Mouse (Mus musculus): ENCODE data around the gene Senp6.
A peak's percentile ranks its signal among the peaks of the same experiment; 100 is the strongest.
"Not testable (repeated sequence)": the region's sequence is repeated elsewhere in the genome, so short reads cannot be mapped to it uniquely, and the experiment has no call there.

The Senp6 gene

DNA sequence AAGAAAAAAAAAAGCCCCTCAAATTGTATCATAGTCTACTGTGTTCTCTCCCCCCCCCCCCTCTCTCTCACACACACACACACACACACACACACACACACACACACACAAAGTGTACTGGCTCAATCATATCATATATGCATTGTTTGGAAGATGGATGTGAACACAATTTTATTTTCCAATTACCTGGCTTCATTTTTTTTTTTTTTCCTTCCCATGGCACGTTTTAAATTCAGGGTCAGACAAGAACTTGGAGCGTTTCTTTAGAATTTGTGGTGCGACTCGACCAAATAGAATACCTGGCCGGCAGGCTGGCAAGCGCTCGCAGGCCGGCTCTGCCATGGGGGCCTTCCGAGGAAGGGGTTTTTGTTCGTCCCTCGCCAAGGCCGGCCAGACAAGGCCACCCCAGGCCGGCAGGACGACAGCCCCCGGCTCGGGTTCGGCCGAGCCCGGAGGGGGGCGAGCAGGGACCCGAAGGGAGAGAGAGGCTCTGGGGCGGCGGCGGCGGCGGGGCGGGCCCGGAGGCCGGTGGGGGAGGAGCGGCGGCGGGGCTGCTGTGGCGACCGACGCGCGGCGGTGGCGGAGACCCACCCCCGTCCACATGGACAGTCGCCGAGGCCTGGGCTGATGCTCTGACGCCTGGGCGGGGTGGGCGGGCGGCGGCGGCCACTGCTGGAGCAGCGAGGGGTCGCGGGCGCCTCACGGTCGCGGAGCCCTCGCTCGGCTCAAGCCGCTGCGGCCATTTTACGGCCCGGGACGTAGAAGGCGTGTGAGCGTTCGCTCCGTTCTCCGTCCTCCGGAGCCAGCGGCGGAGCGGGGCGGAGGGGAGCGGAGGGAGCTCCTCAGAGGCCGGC, at the start of gene Senp6:
TSS of gene Senp6 (plus strand) at position 537 of the 854 bp plus-strand sequence.
- DNase-seq: peak; percentile 66

DNA sequence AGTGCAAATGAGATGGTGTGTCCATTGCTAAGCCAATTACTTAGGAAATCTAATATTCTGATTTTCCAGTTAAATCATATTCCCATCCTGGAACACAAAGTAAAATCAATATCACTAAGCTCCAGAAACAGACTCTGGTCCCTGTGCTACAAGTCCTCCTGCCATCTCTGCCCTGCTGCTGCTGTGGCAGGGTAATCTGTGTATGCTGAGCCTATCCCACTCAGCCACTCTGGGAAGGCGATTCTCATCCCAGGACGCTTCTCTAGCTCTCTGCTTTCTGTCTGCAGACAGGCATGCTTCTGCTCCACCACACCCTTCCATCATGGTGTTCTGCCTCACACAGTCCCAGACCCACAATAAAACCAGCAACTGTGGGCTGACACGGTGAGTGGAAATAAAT, 46.3 kb upstream of the Senp6 start:
- DNase-seq: no peak

DNA sequence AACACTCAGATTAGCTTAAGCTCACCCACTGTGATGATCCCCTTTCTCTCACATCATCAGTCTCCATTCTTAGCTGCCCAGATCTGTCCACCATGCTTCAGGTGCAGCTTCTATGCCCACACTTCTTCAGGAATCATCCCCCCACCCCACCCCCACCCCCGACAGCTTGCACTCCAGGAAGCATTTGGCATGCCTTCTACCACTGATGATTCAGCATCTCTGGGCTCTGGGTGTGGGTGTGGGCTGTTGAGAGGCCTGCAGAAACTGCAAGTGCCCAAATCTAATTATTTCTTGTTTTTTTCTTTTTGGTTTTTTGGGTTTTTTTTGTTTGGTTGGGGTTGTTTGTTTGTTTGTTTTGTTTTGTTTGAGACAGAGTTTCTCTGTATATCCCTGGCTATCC, 45.1 kb upstream of the Senp6 start:
- no peak for DNase-seq

DNA sequence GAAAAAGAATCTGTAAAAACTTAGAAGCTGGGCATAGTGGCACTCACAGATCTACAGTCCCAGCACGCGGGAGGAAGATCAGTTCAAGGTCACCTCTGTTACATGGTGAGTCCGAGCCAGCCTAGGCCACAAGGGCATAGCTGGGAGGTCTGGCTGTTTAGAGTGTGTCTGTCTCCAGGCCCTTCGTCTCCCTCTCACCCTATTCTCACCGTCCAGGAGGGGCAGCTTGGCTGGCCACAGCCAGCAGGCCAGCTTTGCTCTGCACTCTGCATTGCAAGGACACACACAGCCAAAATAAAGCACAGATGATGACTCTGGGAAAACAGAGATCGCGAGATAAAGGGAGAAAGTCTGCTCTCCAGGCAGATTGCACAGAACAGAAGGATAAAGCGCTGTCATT, 43.9 kb upstream of the Senp6 start:
- DNase-seq: no peak

DNA sequence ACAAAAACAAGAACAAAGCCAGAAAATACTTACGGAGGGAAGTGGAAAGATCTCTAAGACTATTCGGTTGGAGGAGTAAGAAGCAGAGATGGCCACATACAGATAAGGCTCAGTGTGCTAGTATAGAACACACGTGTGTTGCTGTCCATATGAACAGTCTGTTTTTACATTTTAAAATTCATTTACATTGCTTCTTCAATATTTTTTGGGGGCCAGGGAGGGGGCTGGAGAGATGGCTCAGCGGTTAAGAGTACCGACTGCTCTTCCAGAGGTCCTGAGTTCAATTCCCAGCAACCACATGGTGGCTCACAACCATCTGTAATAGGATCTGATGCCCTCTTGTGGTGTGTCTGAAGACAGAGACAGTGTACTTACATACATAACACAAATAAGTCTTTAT, 41.4 kb upstream of the Senp6 start:
- not testable (repeated sequence) for DNase-seq

DNA sequence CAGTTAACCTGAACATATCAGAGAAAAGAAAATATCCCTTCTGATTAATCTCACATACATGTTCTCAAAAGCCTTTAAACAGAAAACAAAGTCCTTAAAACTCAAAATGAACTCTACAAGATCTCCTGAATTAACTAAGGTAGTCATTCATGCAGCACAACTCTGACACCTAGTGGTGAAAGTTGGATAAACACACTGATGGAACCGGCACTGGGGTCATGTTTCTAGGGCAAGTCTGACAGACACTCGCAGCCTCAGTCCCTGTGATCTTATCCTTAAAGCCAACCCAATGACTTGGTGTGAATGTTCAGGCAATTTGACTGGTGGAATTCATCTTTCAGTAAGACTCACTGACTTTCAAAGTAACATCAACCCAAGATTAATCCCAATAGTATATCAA, 40.7 kb upstream of the Senp6 start:
- no peak for DNase-seq

DNA sequence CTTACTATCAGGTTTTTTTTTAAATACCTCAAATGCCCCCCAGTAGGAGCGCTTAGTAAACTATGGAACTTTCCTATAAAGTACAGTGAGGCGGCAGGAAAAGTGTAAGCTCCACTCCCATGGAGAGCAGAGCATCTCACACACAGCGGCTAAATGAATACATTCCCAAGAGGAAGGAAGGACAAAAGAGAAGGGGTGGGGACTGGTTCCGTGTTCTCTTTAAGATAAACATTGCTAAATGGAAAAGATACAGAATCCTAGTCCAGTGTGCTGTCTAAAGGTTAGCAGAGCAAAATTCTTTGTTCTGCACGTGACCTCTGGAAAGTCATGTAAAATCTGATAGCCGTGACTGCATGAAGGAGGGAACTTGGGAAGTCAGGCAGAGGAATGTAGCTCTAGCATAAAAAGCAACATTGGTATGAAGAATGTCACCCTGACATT, 40.1 kb upstream of the Senp6 start:
- no peak for DNase-seq

DNA sequence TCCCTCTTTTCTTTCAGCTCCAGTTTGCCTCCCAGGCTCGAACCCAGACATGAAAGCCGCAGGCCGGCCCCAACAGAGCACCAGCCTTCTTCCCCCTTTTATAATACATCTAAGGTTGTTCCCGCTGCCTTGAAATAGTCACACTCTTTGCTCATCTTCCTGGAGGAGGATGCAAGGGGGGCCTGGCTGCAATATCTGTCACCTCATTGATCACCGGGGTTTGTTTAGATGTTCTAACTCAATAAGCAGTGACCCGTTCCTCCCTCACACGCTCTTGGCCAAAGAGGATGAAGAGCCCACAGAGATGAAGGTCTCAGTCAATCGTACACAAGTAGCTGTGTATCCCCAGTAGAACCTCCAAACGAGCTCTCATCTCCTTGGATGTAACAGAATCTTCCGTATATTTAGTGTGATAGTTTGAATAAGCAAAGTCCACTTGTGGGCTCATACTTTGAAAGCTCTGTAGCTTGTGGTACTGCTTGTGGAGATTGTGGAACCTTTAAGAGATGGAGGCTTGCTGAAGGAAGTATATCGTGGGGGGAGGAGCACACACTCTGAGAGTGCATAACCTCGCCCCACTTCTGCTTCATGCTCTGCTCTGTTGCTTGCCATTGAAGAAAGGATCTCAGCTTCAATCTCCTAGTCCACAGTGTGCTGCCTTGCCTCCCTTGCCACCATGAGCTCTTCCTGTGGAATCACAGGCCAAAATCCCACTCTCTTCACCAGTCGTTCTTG, 29.3 kb upstream of the Senp6 start:
- no peak for DNase-seq

DNA sequence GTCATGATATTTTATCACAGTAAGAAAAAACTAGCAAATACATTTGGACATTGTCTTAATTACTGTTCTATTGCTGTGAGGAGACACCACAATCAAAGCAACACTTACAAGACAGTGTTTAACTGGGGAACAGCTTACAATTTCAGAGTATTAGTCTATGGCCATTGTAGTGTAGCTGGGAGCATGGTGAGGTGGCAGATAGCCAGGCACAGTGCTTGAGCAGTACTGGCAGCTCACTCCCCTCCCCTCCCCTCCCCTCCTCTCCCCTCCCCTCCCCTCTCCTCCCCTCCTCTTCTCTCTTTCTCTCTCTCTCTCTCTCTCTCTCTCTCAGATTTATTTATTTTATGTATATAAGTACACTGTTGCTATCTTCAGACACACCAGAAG, 28.7 kb upstream of the Senp6 start:
- no peak for DNase-seq

DNA sequence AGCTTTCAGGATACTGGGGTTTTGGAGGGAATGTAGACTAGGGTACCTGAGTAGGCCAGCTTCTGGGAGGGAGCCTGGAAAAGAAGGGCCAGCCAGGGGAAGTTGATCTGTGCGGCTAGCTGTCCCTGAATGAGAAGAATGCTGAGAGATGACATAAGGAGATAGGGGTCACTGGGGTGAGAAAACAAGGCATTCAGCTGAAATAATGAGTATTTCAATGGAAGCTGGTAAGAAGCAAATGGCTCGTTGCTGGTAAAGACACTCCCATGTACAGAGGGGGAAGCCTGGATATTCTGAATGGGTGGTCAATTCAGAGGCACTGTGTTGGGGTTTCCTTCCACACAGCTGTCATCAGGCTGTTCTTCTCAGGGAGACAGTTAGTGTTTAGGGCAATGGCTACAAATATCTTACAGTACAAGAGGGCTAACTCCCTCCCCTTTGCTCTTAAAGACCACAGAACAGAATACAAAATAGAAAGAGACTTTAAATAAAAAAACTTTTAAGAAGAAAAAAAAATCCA, 27.3 kb upstream of the Senp6 start:
- DNase-seq: no peak

DNA sequence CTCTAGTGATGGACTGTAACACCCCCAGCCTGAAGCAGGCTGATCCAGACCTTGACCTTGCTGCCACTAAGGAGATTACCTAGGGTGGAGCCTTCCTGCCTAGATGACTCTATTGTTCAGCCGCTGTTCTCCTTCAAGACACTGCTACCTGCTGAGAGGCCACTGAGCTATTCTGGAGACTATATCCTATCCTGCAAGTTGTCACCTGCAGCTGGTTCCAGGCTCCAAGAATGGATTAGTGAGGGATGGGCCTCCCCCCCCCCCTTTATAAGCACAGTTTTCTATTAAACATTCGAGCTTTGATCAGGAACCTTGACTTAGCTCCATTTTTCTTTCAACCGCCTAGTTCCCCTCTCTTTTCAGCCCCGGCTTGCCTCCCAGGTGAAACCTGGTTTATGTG, 22.4 kb upstream of the Senp6 start:
- not testable (repeated sequence) for DNase-seq

DNA sequence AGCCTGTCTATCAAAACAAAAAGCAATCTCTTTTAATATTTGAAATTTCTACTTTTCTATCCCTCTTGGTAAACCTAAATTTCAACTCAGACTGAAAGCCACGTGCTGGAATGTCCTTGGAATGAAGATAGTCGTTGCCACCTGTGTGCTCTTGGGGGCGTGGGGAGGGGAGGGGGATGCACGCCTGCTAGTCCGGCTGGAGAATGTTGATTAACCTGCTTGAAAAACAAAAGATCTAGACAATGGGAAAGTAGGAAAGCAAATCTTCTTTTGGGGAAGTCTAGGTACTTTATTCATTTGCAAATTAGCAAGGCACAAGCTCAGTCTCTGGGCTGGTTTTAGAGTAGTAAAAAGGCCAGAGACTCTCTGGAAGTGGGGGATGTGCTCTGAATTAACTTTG, 17.4 kb upstream of the Senp6 start:
- not testable (repeated sequence) for DNase-seq

DNA sequence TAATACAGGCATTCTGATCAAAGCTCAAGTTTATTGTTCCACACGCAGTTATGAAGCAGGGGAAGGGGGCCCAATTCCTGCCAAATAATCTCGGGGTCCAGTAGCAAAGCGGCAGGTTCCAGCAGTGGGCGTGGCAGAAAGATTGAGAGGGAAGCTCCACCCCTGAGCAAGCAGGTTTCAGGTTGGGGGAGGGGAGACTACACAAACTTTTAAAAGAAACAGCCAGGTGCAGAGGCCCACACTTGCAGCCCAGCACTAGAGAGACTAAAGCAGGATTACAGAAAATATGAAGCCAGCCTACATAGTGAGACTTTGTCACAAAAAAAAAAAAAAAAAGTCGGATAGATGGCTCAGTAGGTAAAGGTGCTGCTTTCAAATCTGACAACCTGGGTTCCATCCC, 13.8 kb upstream of the Senp6 start:
- DNase-seq: no peak

DNA sequence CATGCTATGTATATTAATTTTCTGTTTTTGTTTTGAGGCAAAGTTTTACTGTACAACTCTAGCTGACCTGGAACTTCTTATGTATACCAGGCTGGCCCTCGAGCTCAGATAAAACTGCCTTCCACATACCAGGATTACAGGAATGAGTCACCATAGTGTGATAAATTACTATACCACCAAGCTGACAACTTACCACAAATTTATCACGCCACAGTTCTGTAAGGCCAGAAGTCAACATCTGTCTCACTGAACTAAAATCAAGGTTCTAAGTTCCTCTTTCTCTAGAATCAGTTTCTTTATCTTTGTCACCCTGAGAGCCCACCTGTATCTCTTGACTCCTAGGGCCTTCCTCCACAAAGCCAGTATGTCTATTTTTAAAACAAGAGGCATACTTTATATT, 9.0 kb upstream of the Senp6 start:
- no peak for DNase-seq

DNA sequence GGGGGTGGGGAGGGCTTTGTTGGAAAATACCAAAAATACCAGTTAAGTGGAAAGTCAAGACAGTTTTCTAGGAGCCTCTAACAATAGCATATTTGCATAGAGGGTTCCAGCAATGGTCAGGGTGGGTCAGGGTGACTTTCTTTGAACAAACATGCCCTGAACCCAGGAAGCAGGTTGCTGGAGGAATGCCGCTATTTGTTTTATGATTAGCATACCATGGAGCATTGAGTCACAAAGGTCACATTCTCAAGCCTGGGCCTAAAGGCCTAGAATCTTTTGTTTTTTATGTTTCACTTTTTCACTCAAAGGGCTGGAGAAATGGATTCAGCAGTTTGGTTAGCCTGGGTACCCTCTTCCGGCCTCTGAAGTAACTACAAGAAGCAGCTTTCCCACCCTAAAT, 1.2 kb upstream of the Senp6 start:
- not testable (repeated sequence) for DNase-seq

DNA sequence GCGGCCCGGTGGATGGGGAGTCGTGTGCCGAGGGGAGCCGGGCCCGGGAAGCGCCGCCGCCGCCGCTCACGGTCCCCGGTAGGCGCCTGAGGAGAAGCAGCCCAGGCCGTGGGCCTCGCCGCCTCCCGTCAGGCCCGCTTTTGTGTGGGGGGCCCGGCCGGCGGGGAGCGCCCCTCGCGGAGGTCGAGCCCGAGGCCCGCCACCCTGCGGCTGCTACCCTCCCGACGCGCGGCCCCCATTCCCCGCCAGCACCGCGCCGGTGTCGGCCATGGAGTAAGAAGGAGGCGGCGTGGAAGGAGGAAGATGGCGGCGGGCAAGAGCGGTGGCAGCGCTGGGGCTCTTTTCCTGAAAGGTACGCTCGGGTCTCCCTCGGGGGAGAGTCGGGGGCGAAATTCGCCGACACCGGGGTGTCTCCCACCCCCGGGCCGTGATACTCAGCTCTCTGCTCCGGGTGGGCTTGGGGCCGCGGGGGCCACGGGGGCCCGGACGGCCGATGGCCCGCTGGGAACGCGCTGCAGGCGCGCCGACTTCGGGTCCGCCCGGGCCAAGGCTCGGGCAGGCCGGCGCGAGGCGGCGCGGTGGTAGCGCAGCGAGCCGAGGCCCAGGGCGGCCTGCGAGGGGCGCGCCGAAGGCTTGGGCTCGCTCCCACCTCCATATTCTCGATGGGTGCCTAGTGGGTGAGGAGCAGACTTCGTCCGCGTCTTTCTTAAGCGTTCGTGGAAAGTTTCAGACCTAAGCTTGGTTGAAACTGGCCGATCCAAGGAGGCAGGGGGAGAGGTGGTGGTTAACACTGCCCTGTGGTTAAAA, 721 bp downstream of the Senp6 start:
- peak; percentile 66 for DNase-seq

DNA sequence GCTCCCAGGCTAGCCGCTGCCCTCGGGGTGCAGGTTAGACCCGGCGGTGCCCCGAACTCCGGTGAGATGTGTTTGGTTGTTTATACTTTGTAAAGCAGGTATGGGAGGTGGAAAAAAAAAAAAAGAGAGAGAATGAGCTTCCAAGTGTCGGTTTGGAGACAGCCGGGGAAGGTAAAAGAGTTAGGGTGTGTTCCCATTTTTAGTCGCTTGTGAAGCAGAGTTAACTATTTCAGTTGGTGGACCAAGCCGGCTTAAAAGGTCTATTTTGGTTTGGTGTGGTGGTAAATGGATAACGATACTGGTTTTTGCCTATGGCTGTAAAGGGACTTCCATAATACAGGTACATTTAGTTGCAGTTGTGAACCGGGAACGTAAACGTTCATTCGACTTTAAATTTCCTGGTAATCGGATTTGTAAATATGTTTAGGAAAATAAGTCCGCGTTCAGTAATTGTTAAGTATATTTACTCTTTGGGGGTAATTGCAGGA, 1.4 kb downstream of the Senp6 start:
- no peak for DNase-seq

DNA sequence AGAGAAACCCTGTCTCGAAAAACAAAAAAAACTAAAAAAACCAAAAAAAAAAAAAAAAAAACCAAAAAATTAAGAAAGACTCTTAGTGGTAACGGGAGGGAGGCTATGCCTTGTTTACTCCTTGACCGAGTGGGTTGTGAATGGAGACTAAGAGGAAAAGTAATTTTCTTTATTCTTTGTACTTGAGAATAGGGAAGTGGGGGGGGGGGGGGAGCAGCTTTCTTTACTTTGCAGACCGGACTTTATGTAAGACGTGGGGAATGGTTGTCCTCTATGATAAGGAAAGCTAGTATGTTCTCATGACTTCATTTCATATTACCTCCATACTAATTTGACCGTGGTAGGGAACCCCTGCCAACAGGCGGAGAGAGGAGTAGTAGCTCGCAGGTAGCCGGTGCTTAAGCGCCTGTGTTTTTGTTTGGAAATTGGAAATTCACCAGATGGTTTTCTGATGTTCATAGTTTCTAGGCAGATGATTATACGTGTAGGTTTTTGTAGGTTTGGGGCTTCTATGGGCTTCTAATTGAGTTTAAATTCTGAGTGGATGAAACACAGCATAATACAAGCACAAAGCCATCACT, 2.1 kb downstream of the Senp6 start:
- no peak for DNase-seq

DNA sequence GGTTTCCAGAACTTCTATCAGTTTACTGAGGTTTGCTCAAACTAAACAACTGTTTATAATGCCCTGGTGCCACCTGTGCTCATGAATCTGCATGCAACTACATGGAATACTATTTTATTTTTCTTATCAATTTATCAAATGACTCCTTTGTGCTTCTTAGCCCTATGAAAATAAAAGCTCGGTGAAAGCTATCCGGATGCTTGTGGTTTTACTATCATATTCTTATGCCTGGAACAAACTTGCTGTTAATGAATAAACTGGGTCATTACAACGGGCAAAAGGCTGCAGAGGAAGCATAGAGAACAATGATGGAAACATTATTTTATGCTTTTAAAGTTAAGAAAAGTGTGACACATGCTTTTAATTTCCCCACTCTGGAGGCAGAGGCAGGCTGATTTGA, 3.3 kb downstream of the Senp6 start:
- DNase-seq: no peak

DNA sequence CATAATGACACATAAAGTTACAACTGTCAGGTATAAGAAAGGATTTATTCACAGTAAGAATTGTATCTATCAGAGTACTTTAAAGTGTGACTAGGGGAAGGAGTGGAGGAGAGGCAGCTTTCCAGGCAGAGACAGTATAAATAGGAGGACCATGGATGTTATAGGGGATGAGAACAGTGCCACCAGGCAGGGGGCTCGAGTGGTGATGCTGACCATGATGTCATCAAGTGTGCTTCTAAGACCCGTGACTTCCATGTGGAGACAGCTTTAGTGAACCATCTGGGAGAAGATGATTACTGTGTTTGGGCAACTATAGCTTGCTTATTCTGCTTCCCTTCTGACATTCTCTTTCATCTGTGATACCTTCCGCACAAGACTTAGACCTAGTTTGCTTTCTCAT, 4.9 kb downstream of the Senp6 start:
- no peak for DNase-seq

DNA sequence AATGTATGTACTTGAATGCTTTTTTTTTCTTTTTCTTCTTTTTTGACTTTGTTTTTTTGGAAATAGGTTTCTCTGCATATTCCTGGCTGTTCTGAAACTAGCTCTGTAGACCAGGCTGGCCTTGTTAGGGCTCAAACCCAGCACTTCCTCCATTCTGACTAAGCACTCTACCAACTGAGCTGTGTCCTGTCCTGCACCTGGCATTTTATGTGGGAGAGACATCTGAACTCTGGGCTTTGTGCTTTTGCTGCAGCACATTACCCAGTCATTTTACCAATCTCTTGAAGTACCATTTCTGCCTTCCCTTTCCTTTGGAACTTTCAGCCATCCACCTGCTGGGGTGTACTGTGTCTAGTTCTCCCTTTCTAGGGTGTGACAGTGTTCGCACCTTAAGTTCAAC, 7.4 kb downstream of the Senp6 start:
- DNase-seq: no peak

DNA sequence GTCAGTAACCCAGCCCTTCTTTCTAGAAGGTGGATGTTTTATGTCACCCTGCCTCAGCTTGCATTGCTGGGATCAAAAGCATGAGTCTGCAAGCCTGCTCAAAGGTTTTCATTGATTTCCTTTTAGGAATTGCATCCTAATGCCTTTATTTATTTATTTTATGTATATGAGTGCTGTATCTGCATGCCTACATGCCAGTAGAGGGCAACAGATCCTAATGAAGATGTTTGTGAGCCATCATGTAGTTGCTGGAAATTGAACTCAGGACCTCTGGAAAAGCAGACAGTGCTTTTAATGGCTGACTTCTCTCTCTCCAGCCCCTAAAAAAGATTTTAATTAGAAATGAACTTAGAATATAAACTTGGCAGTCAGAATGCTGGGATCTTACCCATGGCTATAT, 8.2 kb downstream of the Senp6 start:
- no peak for DNase-seq

DNA sequence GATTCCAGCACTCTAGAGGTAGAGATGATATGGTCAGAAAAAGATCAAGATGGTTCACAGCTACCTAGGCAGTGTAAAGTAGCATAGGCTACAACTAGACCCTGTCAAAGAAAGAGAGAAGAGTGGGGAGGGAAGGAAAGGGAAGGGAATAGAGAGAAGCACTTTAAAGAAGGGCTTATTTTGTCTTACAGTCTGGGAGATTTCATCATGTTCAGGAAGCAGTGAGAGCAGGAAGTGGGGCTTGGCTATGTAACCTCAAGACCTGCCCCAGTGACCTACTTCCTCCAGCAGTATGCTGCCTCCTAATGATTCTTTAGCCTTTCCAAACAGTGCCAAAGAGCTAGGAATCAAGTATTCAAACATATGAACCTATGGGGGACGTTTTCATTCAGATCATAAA, 14.2 kb downstream of the Senp6 start:
- DNase-seq: no peak
